Mouse (Mus musculus) megakaryocyte-erythroid progenitor cell, adult 5-6 weeks (primary cell): Measurements from ENCODE around the gene Adpgk. TPM values are rescaled to one million over a fixed set of nuclear protein-coding genes. Genes with fewer than 3 reads are reported as not detected.
"Not testable (repeated sequence)": the region's sequence is repeated elsewhere in the genome, so short reads cannot be mapped to it uniquely, and the experiment has no call there.

ENCODE experiments used
- ATAC-seq: replicated peaks from 2 replicates; pipeline ENCODE4 v1.8.0; 2016; ENCODE audit warnings: mild to moderate bottlenecking, inconsistent platforms; ENCODE audit not compliant: severe bottlenecking, poor library complexity, low FRiP score, low TSS enrichment
- total RNA-seq, 2 experiments: library from RNA; stranded (forward) in 1 of 2; stranded (reverse) in 1 of 2; fragments of 200-1000, 215-1000 nt in 1 of 2; fragments of >200 nt in 1 of 2; fragmentation: Nextera tagmentation in 1 of 2; gene quantifications; 2 replicates each; pipeline ENCODE4 v1.2.3; 2014 to 2017

The Adpgk gene
- total RNA-seq, 2 experiments from 2014 or later: 43.0 to 44.5 TPM

- peak; percentile 98 for ATAC-seq
Observed at GRCm38 (mm10) chr9:59353253-59353639, 61.9 kb downstream of the Adpgk start, which contains the start of gene Bbs4. Gene Bbs4, minus strand, starts transcription at chr9:59353508.

- not testable (repeated sequence) for ATAC-seq
Observed at GRCm38 (mm10) chr9:59358041-59358440, 66.7 kb downstream of the Adpgk start.

GRCm38 (mm10) chr9:59360487-59360886 lies 69.1 kb downstream of the Adpgk start:
- peak; percentile 68 for ATAC-seq

- ATAC-seq: no peak
Observed at GRCm38 (mm10) chr9:59369220-59369619, 77.9 kb downstream of the Adpgk start.

- ATAC-seq: no peak
Observed at GRCm38 (mm10) chr9:59369646-59370045, 78.3 kb downstream of the Adpgk start.

Other genes with a start within 250 kb of the Adpgk start
- gene Bbs4, start 62.0 kb downstream of the Adpgk start, total RNA-seq (2014; fragmentation: Nextera tagmentation): 5.7 and 6.9 TPM in 2 replicates
- 9.6 and 17.4 TPM in 2 replicates for gene Bbs4, start 62.0 kb downstream of the Adpgk start, total RNA-seq (2017)
- 36.1 and 58.2 TPM in 2 replicates for gene Arih1, start 195.1 kb downstream of the Adpgk start, total RNA-seq (2014; fragmentation: Nextera tagmentation)
- gene Arih1, start 195.1 kb downstream of the Adpgk start, total RNA-seq (2017): 117 and 141 TPM in 2 replicates
- gene Hexa, start 248.0 kb downstream of the Adpgk start, total RNA-seq (2014; fragmentation: Nextera tagmentation): 16.6 and 23.9 TPM in 2 replicates
- 25.4 and 28.7 TPM in 2 replicates for gene Hexa, start 248.0 kb downstream of the Adpgk start, total RNA-seq (2017)
- not detected in 2 replicates for gene Tmem202, start 248.3 kb downstream of the Adpgk start, total RNA-seq (2014; fragmentation: Nextera tagmentation)
- not detected in 2 replicates for gene Tmem202, start 248.3 kb downstream of the Adpgk start, total RNA-seq (2017)